8 mouse cellular contexts compared by ENCODE assay signal in genomic region chr11:74770037-74770436, GRCm38 (mm10). TPM values are rescaled to one million over a fixed set of nuclear protein-coding genes. Genes with fewer than 3 reads are reported as not detected.
A peak's percentile ranks its signal among the peaks of the same experiment; 100 is the strongest.
DNase-seq lines count a peak whose midpoint lies in the region; ATAC-seq and TF ChIP-seq lines count a peak whose summit lies in the region.

No protein-coding gene starts in this region.

- peaks cover 25% of the 10 kb centered on the region for H3K79me2 ChIP-seq in myocyte (ENCODE audit: control insufficient read depth, insufficient read depth)

- H3K27me3 ChIP-seq in embryonic facial prominence, embryonic 13.5 days = no peaks in the 10 kb centered on the region
- no peaks in the 10 kb centered on the region for H3K27me3 ChIP-seq in intestine, embryonic 14.5 days (replicated peaks; ENCODE audit: control insufficient read depth, insufficient read depth, low read length)
- H3K27me3 ChIP-seq in myocyte (ENCODE audit: control insufficient read depth, insufficient read depth, insufficient read length) = no peaks in the 10 kb centered on the region

- DNase-seq in left cerebral cortex, adult 2 months (ENCODE audit: extremely low spot score in 1 of 2, low spot score in 2 of 2) = no peak
- no peak for DNase-seq in left cerebral cortex, adult 8-10 months (ENCODE audit: low spot score in 2 of 2)
- no peak for DNase-seq in intestine, embryonic 14.5 days (ENCODE audit: low spot score)
- DNase-seq in gastrocnemius, postnatal 36 days = no peak
- no peak for DNase-seq in left cerebral cortex, postnatal 25 days (ENCODE audit: low spot score in 2 of 2)
- no peak for DNase-seq in layer of hippocampus, postnatal 36 days

- no peak for TF ChIP-seq CTCF in left cerebral cortex, adult 2 months (IDR thresholded peaks at IDR 0.05)

- H3K9ac ChIP-seq in embryonic facial prominence, embryonic 13.5 days = peak overlapping the region; percentile 91
- peak overlapping the region; percentile 91 for H3K9ac ChIP-seq in intestine, embryonic 14.5 days (ENCODE audit: low read length)

- H3K9me3 ChIP-seq in embryonic facial prominence, embryonic 13.5 days = no peaks in the 10 kb centered on the region
- no peaks in the 10 kb centered on the region for H3K9me3 ChIP-seq in intestine, embryonic 14.5 days (ENCODE audit: control insufficient read depth, low read length)

- ATAC-seq in embryonic facial prominence, embryonic 13.5 days (ENCODE audit: insufficient number of reproducible peaks, insufficient read depth, low FRiP score, low TSS enrichment, low read depth) = 0 out of 2 replicates have a peak, but pooled peaks have one; percentile 15
- no peak for ATAC-seq in intestine, embryonic 14.5 days (replicated peaks; ENCODE audit: low FRiP score, low TSS enrichment, low read depth)

- intact Hi-C loops in left cerebral cortex, adult 2 months (cut with DNase I) = loop anchor here (1.0 kb wide), 1 partner anchor 46 kb away; the partner anchor contains the start of gene Pafah1b1
- intact Hi-C loops in gastrocnemius, postnatal 36 days (cut with DNase I) = no loop called here
- intact Hi-C loops in left cerebral cortex, postnatal 25 days (cut with DNase I) = loop anchor here (5.0 kb wide), 2 partner anchors 48 to 123 kb away; partner anchors contain the start of genes Cluh and Pafah1b1

- peak overlapping the region; percentile 69; the same call in 1 of the 2 replicates for H3K27ac ChIP-seq in left cerebral cortex, adult 2 months
- H3K27ac ChIP-seq in embryonic facial prominence, embryonic 13.5 days = peak overlapping the region; percentile 96
- peak overlapping the region; percentile 96 for H3K27ac ChIP-seq in intestine, embryonic 14.5 days (ENCODE audit: low read depth)

- TF ChIP-seq POLR2A in myocyte (IDR thresholded peaks at IDR 0.05; ENCODE audit: insufficient read length, low read depth) = no peak

- H3K4me2 ChIP-seq in embryonic facial prominence, embryonic 13.5 days = peak overlapping the region; percentile 77
- H3K4me2 ChIP-seq in intestine, embryonic 14.5 days (ENCODE audit: low read length) = peak overlapping the region; percentile 58
- H3K4me2 ChIP-seq in myocyte (ENCODE audit: low read depth) = peak overlapping the region; percentile 83

- H3ac ChIP-seq in myocyte (ENCODE audit: control insufficient read depth, insufficient read length) = peak overlapping the region; percentile 37

- H3K4me1 ChIP-seq in embryonic facial prominence, embryonic 13.5 days = peaks cover 20% of the 10 kb centered on the region
- peaks cover 13% of the 10 kb centered on the region; the same call in 1 of the 2 replicates for H3K4me1 ChIP-seq in intestine, embryonic 14.5 days (replicated peaks; ENCODE audit: control insufficient read depth, insufficient read depth, low read length)

- peaks cover 20% of the 10 kb centered on the region for H3K36me3 ChIP-seq in embryonic facial prominence, embryonic 13.5 days
- H3K36me3 ChIP-seq in intestine, embryonic 14.5 days (ENCODE audit: control insufficient read depth, insufficient read depth, low read length) = peaks cover 19% of the 10 kb centered on the region
- H3K36me3 ChIP-seq in myocyte (ENCODE audit: control insufficient read depth, insufficient read depth) = no peaks in the 10 kb centered on the region

- peak overlapping the region; percentile 72 for H3K4me3 ChIP-seq in left cerebral cortex, adult 2 months
- peak overlapping the region; percentile 91 for H3K4me3 ChIP-seq in embryonic facial prominence, embryonic 13.5 days
- H3K4me3 ChIP-seq in intestine, embryonic 14.5 days (ENCODE audit: low read depth, low read length) = peak overlapping the region; percentile 90
- H3K4me3 ChIP-seq in myocyte = peak overlapping the region; percentile 92

- WGBS in embryonic facial prominence, embryonic 13.5 days = 81% methylated on average over 9 of the region's 9 CpGs
- WGBS in intestine, embryonic 14.5 days = 84% methylated on average over 9 of the region's 9 CpGs

TF ChIP-seq in myocyte, 11 proteins besides CTCF, POLR2A, EP300 and RAD21:
- no peak for TF ChIP-seq CEBPB (IDR thresholded peaks at IDR 0.05; ENCODE audit: insufficient read depth, poor library complexity, severe bottlenecking)
- no peak for TF ChIP-seq TCF3 (IDR thresholded peaks at IDR 0.05; ENCODE audit: insufficient read length, low read depth)
- no peak for TF ChIP-seq SRF (IDR thresholded peaks at IDR 0.05; ENCODE audit: control insufficient read depth, insufficient read length, low read depth)

RNA-seq across cellular contexts. Expression of gene Mettl16, which starts 0.6 kb away (rescaled TPM):
- 10 to 100 TPM; 26.0 to 27.2 TPM for total RNA-seq in left cerebral cortex, adult 2 months (2021)
- total RNA-seq in left cerebral cortex, adult 8-10 months (2022) = 10 to 100 TPM; 19.4 to 25.3 (median 24.4) TPM
- 58.4 and 61.8 TPM in 2 replicates for polyA plus RNA-seq in embryonic facial prominence, embryonic 13.5 days (2015; fragmentation: Nextera tagmentation; extraction: Ambion mirVana)
- polyA plus RNA-seq in intestine, embryonic 14.5 days (2014; fragmentation: Nextera tagmentation; extraction: Ambion mirVana) = 31.9 and 36.4 TPM in 2 replicates
- polyA plus RNA-seq in myocyte (2012; fragmentation: generic; extraction: Trizol) = 10.9 TPM
- total RNA-seq in gastrocnemius, postnatal 36 days (2021) = 10 to 100 TPM in 1 of 2 experiments, 1 to 10 TPM in 1; 8.5 to 10.3 TPM
- 10 to 100 TPM; 27.7 to 30.3 TPM for total RNA-seq in left cerebral cortex, postnatal 25 days (2021)
- 10 to 100 TPM; 30.7 to 36.0 TPM for total RNA-seq in layer of hippocampus, postnatal 36 days (2021)

RNA-seq across cellular contexts. Expression of gene Pafah1b1, which starts 45.6 kb away (rescaled TPM):
- 100 to 1,000 TPM; 372 to 402 TPM for total RNA-seq in left cerebral cortex, adult 2 months (2021)
- 100 to 1,000 TPM; 355 to 437 (median 395) TPM for total RNA-seq in left cerebral cortex, adult 8-10 months (2022)
- 54.3 and 55.0 TPM in 2 replicates for polyA plus RNA-seq in embryonic facial prominence, embryonic 13.5 days (2015; fragmentation: Nextera tagmentation; extraction: Ambion mirVana)
- polyA plus RNA-seq in intestine, embryonic 14.5 days (2014; fragmentation: Nextera tagmentation; extraction: Ambion mirVana) = 58.7 and 61.8 TPM in 2 replicates
- polyA plus RNA-seq in myocyte (2012; fragmentation: generic; extraction: Trizol) = 32.6 TPM
- total RNA-seq in gastrocnemius, postnatal 36 days (2021) = 100 to 1,000 TPM; 108 to 109 TPM
- 100 to 1,000 TPM; 403 to 445 TPM for total RNA-seq in left cerebral cortex, postnatal 25 days (2021)
- total RNA-seq in layer of hippocampus, postnatal 36 days (2021) = 100 to 1,000 TPM; 398 to 402 TPM
